8 mouse cellular contexts compared by ENCODE assay signal in the genomic region with DNA sequence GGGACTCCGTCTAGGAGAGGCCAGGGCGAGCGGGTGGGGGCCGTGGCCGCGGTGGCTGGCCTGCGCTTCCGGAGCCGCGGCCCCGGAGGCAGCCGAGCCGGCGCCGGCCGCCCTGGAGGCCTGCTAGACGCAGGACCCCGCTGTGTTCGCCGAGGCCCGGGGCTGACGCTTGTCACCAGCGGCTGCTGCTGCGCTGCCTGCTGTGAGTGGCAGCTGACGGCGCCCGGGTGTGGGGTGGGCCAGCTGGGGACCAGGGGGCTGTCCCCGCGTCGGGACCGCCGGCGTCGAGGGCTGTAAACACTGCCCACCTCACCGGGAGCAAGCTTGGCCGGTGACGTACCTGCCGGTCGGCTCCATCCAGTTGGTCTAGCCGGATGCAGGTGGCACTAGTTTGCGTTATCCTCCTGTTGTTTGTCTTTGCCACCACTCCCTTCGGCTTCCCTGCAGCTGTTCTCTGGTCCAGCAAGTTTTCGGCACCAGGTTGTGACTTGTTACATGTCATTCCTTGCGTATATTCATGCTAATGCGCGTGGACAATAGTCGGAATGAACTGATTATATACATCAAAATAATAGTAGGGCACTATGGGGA. TPM values are rescaled to one million over a fixed set of nuclear protein-coding genes. Genes with fewer than 3 reads are reported as not detected.
DNase-seq lines count a peak whose midpoint lies in the region; ATAC-seq and TF ChIP-seq lines count a peak whose summit lies in the region.

No protein-coding gene starts in this region.

- peak overlapping the region; percentile 94 to 98 for H3K27ac ChIP-seq in heart, embryonic 14.5 days (replicated peaks in 1 of 2; ENCODE audit: control insufficient read depth in 1 of 2, insufficient read depth in 1 of 2, low read depth in 2 of 2, low read length in 2 of 2)
- peak overlapping the region; percentile 100 for H3K27ac ChIP-seq in stomach, embryonic 16.5 days (ENCODE audit: low read length)

- peak overlapping the region; percentile 87 to 96 for H3K4me3 ChIP-seq in heart, embryonic 14.5 days (ENCODE audit: control insufficient read depth in 1 of 2, insufficient read depth in 1 of 2, low read depth in 1 of 2, low read length in 2 of 2)
- H3K4me3 ChIP-seq in E14TG2a.4 (replicated peaks; ENCODE audit: low read length): peak overlapping the region; percentile 96
- H3K4me3 ChIP-seq in stomach, embryonic 16.5 days (replicated peaks; ENCODE audit: low read length): peak overlapping the region; percentile 100

- ATAC-seq in heart, embryonic 14.5 days (ENCODE audit: insufficient number of reproducible peaks, insufficient read depth, low FRiP score, low read depth): peak; percentile 76
- ATAC-seq in stomach, embryonic 16.5 days (ENCODE audit: insufficient read depth, low FRiP score): peak; percentile 83

- no peaks in the 10 kb centered on the region for H3K27me3 ChIP-seq in heart, embryonic 14.5 days (ENCODE audit: control insufficient read depth, insufficient read depth, low read length)
- H3K27me3 ChIP-seq in E14TG2a.4 (ENCODE audit: insufficient read depth, low read length): no peaks in the 10 kb centered on the region
- H3K27me3 ChIP-seq in stomach, embryonic 16.5 days (ENCODE audit: control insufficient read depth, insufficient read depth, low read length): no peaks in the 10 kb centered on the region

- 0 out of 2 replicates have a peak, but pooled peaks cover 3% of the 10 kb centered on the region for H3K36me3 ChIP-seq in heart, embryonic 14.5 days (ENCODE audit: control insufficient read depth, insufficient read depth, low read length)
- H3K36me3 ChIP-seq in E14TG2a.4 (ENCODE audit: insufficient read depth, low read length): no peaks in the 10 kb centered on the region
- H3K36me3 ChIP-seq in stomach, embryonic 16.5 days (ENCODE audit: control insufficient read depth, insufficient read depth, low read length): no peaks in the 10 kb centered on the region

- DNase-seq in heart, postnatal 14 days: no peak
- peak; percentile 29 for DNase-seq in embryo, embryonic 11.5 days (ENCODE audit: low read depth, low spot score)
- peak; percentile 74 for DNase-seq in induced T-regulatory cell, adult 2 months (ENCODE audit: low read depth)
- peak; percentile 48 for DNase-seq in lung, postnatal 25 days (ENCODE audit: low spot score)
- no peak for DNase-seq in gastrocnemius, postnatal 4 days (ENCODE audit: low spot score in 2 of 2)

- intact Hi-C loops in heart, postnatal 14 days (cut with DNase I): loop anchor here (2.0 kb wide), 2 partner anchors 45 to 105 kb away; a partner anchor contains a TSS

- peaks cover 0 to 15% of the 10 kb centered on the region in 2 experiments; a peak in 2 of 4 replicates for H3K4me1 ChIP-seq in heart, embryonic 14.5 days (ENCODE audit: control insufficient read depth in 2 of 2, insufficient read depth in 2 of 2, low read length in 2 of 2)
- H3K4me1 ChIP-seq in E14TG2a.4 (replicated peaks; ENCODE audit: low read depth, low read length): peaks cover 61% of the 10 kb centered on the region
- peaks cover 13% of the 10 kb centered on the region for H3K4me1 ChIP-seq in stomach, embryonic 16.5 days (ENCODE audit: control insufficient read depth, insufficient read depth, low read length)

- under 1% methylated on average over 47 of the region's 47 CpGs for WGBS in heart, embryonic 14.5 days
- under 1% methylated on average over 44 of the region's 47 CpGs for WGBS in stomach, embryonic 16.5 days

- no peaks in the 10 kb centered on the region for H3K9me3 ChIP-seq in heart, embryonic 14.5 days (ENCODE audit: control insufficient read depth, low read length)
- H3K9me3 ChIP-seq in E14TG2a.4 (ENCODE audit: low read length): no peaks in the 10 kb centered on the region
- H3K9me3 ChIP-seq in stomach, embryonic 16.5 days (replicated peaks; ENCODE audit: control insufficient read depth, low read length): no peaks in the 10 kb centered on the region

- H3K9ac ChIP-seq in heart, embryonic 14.5 days (ENCODE audit: low read length): peak overlapping the region; percentile 99
- peak overlapping the region; percentile 100 for H3K9ac ChIP-seq in stomach, embryonic 16.5 days (ENCODE audit: low read length)

- TF ChIP-seq CTCF in E14TG2a.4 (conservative IDR thresholded peaks at IDR 0.05; ENCODE audit: low read length): no peak

- H3K4me2 ChIP-seq in heart, embryonic 14.5 days (ENCODE audit: low read length): peak overlapping the region; percentile 78
- H3K4me2 ChIP-seq in stomach, embryonic 16.5 days (ENCODE audit: low read depth, low read length): peak overlapping the region; percentile 78

RNA-seq across cellular contexts. Expression of a gene that starts 0.5 kb away (rescaled TPM):
- polyA plus RNA-seq in heart, embryonic 14.5 days (2014; fragmentation: Nextera tagmentation; extraction: Ambion mirVana): 121 and 122 TPM in 2 replicates
- total RNA-seq in heart, postnatal 14 days (2021): 10 to 100 TPM; 36.6 to 38.2 TPM
- 153 TPM in 2 replicates for polyA plus RNA-seq in stomach, embryonic 16.5 days (2015; fragmentation: Nextera tagmentation; extraction: Ambion mirVana)
- 10 to 100 TPM; 53.1 to 56.2 TPM for total RNA-seq in gastrocnemius, postnatal 4 days (2021)

RNA-seq across cellular contexts. Expression of a gene that starts 43.5 kb away (rescaled TPM):
- 380 and 382 TPM in 2 replicates for polyA plus RNA-seq in heart, embryonic 14.5 days (2014; fragmentation: Nextera tagmentation; extraction: Ambion mirVana)
- 100 to 1,000 TPM; 331 to 362 TPM for total RNA-seq in heart, postnatal 14 days (2021)
- polyA plus RNA-seq in stomach, embryonic 16.5 days (2015; fragmentation: Nextera tagmentation; extraction: Ambion mirVana): 382 and 410 TPM in 2 replicates
- 100 to 1,000 TPM; 191 to 196 TPM for total RNA-seq in gastrocnemius, postnatal 4 days (2021)

RNA-seq across cellular contexts. Expression of a gene that starts 43.6 kb away (rescaled TPM):
- polyA plus RNA-seq in heart, embryonic 14.5 days (2014; fragmentation: Nextera tagmentation; extraction: Ambion mirVana): 334 and 337 TPM in 2 replicates
- 100 to 1,000 TPM; 125 TPM for total RNA-seq in heart, postnatal 14 days (2021)
- 364 and 480 TPM in 2 replicates for polyA plus RNA-seq in stomach, embryonic 16.5 days (2015; fragmentation: Nextera tagmentation; extraction: Ambion mirVana)
- 100 to 1,000 TPM; 106 to 109 TPM for total RNA-seq in gastrocnemius, postnatal 4 days (2021)

Comparison
In these comparisons a context has a peak if more than half of its experiments do, and no peak if none do; other contexts are left out.
1. DNase-seq: peak in embryo, embryonic 11.5 days (single experiment), induced T-regulatory cell, adult 2 months (single experiment) and lung, postnatal 25 days (single experiment); none in heart, postnatal 14 days (0 of 2) and gastrocnemius, postnatal 4 days (0 of 2).
2. Peak in every context shown above with its lines, with median percentiles within 50 percentile points of each other: H3K4me3 ChIP-seq.